Mouse (Mus musculus) limb, embryonic 14.5 days (tissue): Measurements from ENCODE around the gene Prr29. TPM values are rescaled to one million over a fixed set of nuclear protein-coding genes. Genes with fewer than 3 reads are reported as not detected.

Experiments used
- ATAC-seq: fragments of 200-750 bp; cut with Nextera tagmentation; 2 replicates; pipeline ENCODE4 v1.8.0; 2017; ENCODE audit warnings: low read depth, moderate number of reproducible peaks, moderate TSS enrichment; ENCODE audit not compliant: low FRiP score
- DNase-seq: peaks from one replicate; pipeline ENCODE4 v3.0.0-alpha.2; 2015; ENCODE audit warnings: low spot score
- H3K27ac ChIP-seq: fragments of 300-500 bp; sonication (generic); replicated peaks from 2 replicates; pipeline ENCODE4 v1.5.1; 2014; ENCODE audit warnings: low read depth, mild to moderate bottlenecking, low read length, moderate library complexity, mixed read lengths
- H3K27me3 ChIP-seq: fragments of 300-500 bp; sonication (generic); 2 replicates; pipeline ENCODE4 v1.6.1; 2014; ENCODE audit warnings: low read length, mixed read lengths; ENCODE audit not compliant: control insufficient read depth, insufficient read depth
- H3K36me3 ChIP-seq: fragments of 300-500 bp; sonication (generic); 2 replicates; pipeline ENCODE4 v1.6.1; 2014; ENCODE audit warnings: mild to moderate bottlenecking, low read length, moderate library complexity, mixed read lengths; ENCODE audit not compliant: control insufficient read depth, insufficient read depth
- H3K4me1 ChIP-seq: fragments of 300-500 bp; sonication (generic); 2 replicates; pipeline ENCODE4 v1.6.1; 2014; ENCODE audit warnings: antibody characterized with exemption, low read length, mixed read lengths; ENCODE audit not compliant: control insufficient read depth, insufficient read depth
- H3K4me2 ChIP-seq: fragments of 300-500 bp; sonication (generic); replicated peaks from 2 replicates; pipeline ENCODE4 v1.6.1; 2014; ENCODE audit warnings: low read depth, mild to moderate bottlenecking, low read length, moderate library complexity; ENCODE audit not compliant: severe bottlenecking
- H3K4me3 ChIP-seq: fragments of 300-500 bp; sonication (generic); replicated peaks from 2 replicates; pipeline ENCODE4 v1.5.1; 2014; ENCODE audit warnings: low read length
- H3K9ac ChIP-seq: fragments of 300-500 bp; sonication (generic); 2 replicates; pipeline ENCODE4 v1.6.1; 2014; ENCODE audit warnings: mild to moderate bottlenecking, low read depth, low read length, moderate library complexity; ENCODE audit not compliant: severe bottlenecking
- H3K9me3 ChIP-seq: fragments of 300-500 bp; sonication (generic); 2 replicates; pipeline ENCODE4 v1.6.1; 2016; ENCODE audit warnings: low read length; ENCODE audit not compliant: control insufficient read depth
- POLR2A ChIP-seq: fragments of 200-500 bp; IDR thresholded peaks from 2 replicates; pipeline ENCODE4 v1.8.0; 2012; ENCODE audit warnings: inconsistent platforms, mild to moderate bottlenecking, moderate library complexity, borderline replicate concordance; ENCODE audit not compliant: insufficient read depth, insufficient read length; ENCODE audit errors: extremely low read depth
- WGBS: fragments of 180-500 bp; shearing (Covaris S2); extraction: QIAGEN DNeasy Blood & Tissue Kit; methylation state at CpG from one replicate; pipeline ENCODE4 v1.1.7; 2014; 5-methylcytosine and 5-hydroxymethylcytosine counted together
- polyA plus RNA-seq, 2 experiments: library from polyadenylated mRNA; depleted of rRNA in 1 of 2; stranded (reverse) in 1 of 2; unstranded in 1 of 2; fragments of >200 nt; fragmentation: Nextera tagmentation in 1 of 2; extraction: Ambion mirVana in 1 of 2; gene quantifications; 2 replicates each; pipeline versions ENCODE4 v1.2.1 to v1.2.3; 2012 to 2014

The Prr29 gene
- polyA plus RNA-seq, 2 experiments = 0.59 to 1.1 TPM

DNA sequence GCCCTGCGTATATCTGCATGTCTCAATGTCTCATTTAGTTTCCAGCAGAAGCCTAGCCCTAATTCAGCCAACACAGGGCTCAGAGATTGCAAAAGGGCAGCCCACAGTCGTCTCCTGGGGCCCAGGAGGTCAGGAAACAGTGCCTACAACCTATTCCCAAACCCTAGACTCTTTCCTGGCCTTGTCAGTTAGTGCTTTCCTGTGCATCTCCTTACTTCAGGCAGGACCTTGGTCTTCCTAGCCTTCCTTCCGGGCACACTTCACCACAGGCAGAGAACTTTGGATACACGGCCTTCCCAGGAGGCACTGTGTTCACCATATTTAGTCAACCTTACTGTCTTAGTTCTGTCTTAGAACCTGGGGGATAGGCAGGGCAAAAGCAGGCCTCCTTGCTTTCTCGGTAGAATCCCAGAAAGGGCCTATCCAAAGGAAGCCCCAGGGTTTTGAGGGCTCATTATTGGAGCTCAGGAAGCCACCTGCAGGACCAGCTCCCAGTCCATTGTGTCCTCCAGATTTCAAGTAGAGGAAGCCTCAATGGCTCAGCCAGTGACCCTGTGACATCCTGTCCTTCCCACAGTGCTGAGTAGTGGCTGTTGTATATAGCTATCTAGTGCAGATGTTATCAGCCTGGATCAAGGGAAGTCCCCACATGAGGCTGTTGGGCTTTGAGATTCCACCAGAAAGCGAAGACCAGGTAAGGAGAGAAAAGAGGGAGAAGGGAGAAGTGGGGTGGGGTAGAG lies 17.9 kb downstream of the Prr29 start:
- Histone ChIP-seq H3K36me3 (no peaks in the 10 kb centered on the region), H3K4me3 (no peak overlapping the region), H3K9me3 (no peaks in the 10 kb centered on the region), H3K27ac (0 out of 2 replicates have a peak overlapping the region, but pooled peaks have one; percentile 13), H3K9ac (no peak overlapping the region), H3K4me2 (no peak overlapping the region), H3K4me1 (no peaks in the 10 kb centered on the region), H3K27me3 (no peaks in the 10 kb centered on the region)
- WGBS = 84% methylated on average over 6 of the region's 6 CpGs
- DNase-seq (no peak), ATAC-seq (no peak)
- TF ChIP-seq POLR2A = no peak

DNA sequence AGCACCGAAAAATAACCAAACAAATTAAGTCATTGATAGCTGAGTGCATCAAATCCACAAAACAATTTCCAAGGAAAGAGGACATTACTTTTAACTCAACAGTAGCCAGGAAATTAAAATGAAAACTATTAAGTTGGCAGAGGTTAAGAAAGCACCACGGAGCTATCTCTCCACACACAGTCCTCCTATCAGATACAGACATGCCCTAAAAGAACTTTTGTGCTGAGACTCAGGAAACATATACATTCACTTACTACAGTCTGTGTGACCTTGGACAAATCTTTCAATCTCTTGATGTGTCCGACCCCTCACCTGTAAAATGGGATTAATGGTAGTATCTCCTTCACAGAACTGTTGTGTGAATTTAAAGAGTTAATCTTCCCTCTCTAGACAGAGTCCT lies 21.1 kb downstream of the Prr29 start:
- Histone ChIP-seq H3K27me3 (no peaks in the 10 kb centered on the region), H3K4me1 (peaks cover 8% of the 10 kb centered on the region; the same call in 1 of the 2 replicates), H3K4me2 (no peak overlapping the region), H3K4me3 (no peak overlapping the region), H3K27ac (no peak overlapping the region), H3K9ac (no peak overlapping the region), H3K9me3 (no peaks in the 10 kb centered on the region), H3K36me3 (no peaks in the 10 kb centered on the region)
- ATAC-seq (no peak), DNase-seq (no peak)
- WGBS = 88% methylated on average over 3 of the region's 3 CpGs
- no peak for TF ChIP-seq POLR2A

DNA sequence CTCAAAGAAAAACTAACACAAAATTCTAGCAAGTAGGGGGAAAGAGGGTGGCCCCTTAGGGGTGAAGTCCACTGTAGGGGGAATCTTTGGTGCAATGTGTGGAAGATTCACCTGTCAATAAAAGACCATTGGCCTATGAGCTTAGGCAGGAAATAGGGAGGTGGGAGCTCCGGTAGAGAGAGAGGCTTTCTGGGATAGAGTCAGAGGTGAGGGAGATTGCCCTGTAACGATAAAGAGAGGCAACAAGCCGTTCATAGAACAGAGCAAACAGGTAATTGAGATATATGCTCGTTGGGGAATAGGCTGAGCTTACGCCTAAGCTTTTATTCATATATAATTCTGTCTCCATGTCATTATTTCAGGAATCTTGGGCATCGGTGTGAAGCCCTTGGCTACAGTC lies 21.7 kb downstream of the Prr29 start:
- H3K27ac ChIP-seq = no peak overlapping the region
- DNase-seq (no peak), ATAC-seq (no peak)
- 78% methylated on average over 6 of the region's 6 CpGs for WGBS
- H3K4me3 ChIP-seq = no peak overlapping the region
- TF ChIP-seq POLR2A = no peak
- no peaks in the 10 kb centered on the region for H3K27me3 ChIP-seq
- no peak overlapping the region for H3K9ac ChIP-seq
- H3K36me3 ChIP-seq = no peaks in the 10 kb centered on the region
- H3K9me3 ChIP-seq = no peaks in the 10 kb centered on the region
- peaks cover 8% of the 10 kb centered on the region; the same call in 1 of the 2 replicates for H3K4me1 ChIP-seq
- H3K4me2 ChIP-seq = no peak overlapping the region

DNA sequence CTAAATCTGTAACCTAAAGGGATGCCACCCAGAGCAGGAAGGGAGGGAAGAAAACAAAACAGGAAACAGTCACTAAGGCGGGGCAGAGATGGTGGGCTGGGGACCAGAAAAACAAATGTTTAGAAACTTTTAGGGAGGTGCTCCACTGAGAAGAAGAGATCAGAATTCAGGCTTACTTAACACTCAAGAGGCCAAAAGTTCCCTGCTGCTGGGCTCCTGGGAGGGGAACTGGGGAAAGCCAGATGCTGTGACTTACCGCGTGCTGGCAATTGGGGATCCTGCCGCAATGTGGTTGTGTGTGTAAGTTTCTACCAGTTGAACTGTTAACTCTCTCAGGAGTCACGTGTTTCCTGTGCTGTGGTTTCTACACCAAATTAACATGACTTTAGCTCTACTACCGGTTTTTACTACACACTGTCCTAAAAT lies 22.5 kb downstream of the Prr29 start, which contains the start of gene Icam2:
TSS of gene Icam2 (minus strand) at position 285 of the 426 bp plus-strand sequence.
- ATAC-seq (no peak), DNase-seq (no peak)
- TF ChIP-seq POLR2A = no peak
- 71% methylated on average over 6 of the region's 6 CpGs for WGBS
- peaks cover 8% of the 10 kb centered on the region; the same call in 1 of the 2 replicates for H3K4me1 ChIP-seq
- no peak within 1 kb of the TSS for H3K9ac ChIP-seq
- no peaks in the 10 kb centered on the region for H3K27me3 ChIP-seq
- H3K4me2 ChIP-seq = no peak within 1 kb of the TSS
- no peaks in the 10 kb centered on the region for H3K36me3 ChIP-seq
- H3K27ac ChIP-seq = no peak within 1 kb of the TSS
- no peaks in the 10 kb centered on the region for H3K9me3 ChIP-seq
- no peak within 1 kb of the TSS for H3K4me3 ChIP-seq

DNA sequence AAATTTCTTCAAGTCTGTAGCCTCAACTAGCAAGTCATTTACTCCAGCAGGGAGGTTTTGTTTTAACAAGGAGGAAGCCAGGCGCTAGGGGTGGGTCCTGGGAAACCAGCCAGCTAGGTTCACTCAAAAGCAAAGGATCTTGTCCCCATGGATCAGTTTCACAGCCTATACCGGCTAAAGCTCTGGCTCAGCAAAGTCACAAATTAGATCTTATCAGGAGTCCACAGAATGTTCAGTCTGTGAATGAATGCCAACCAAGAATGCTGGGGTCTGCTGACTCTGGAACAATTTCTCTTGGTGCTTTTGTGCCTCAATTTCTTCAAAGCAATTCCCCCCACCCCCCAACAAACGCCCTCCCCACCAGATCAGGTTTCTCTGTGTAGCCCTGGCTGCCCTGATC lies 24.3 kb downstream of the Prr29 start:
- H3K27ac ChIP-seq = no peak overlapping the region
- DNase-seq = peak; percentile 47
- TF ChIP-seq POLR2A = no peak

More for the DNA sequence above, 24.3 kb downstream of the Prr29 start:
- Histone ChIP-seq H3K4me2 (no peak overlapping the region), H3K36me3 (no peaks in the 10 kb centered on the region), H3K4me1 (peaks cover 8% of the 10 kb centered on the region; the same call in 1 of the 2 replicates), H3K27me3 (no peaks in the 10 kb centered on the region), H3K4me3 (no peak overlapping the region), H3K9me3 (no peaks in the 10 kb centered on the region), H3K9ac (no peak overlapping the region)
- WGBS = 14% methylated on average over 3 of the region's 3 CpGs
- ATAC-seq = 0 out of 2 replicates have a peak, but pooled peaks have one; percentile 19
